ENCODE assay signal across 8 mouse cellular contexts in genomic region chr2:25273010-25273409, GRCm38 (mm10). TPM values are rescaled to one million over a fixed set of nuclear protein-coding genes. Genes with fewer than 3 reads are reported as not detected.
DNase-seq lines count a peak whose midpoint lies in the region; ATAC-seq and TF ChIP-seq lines count a peak whose summit lies in the region.

No protein-coding gene starts in this region.

- H3K27me3 ChIP-seq in heart, adult 2 months (ENCODE audit: control insufficient read depth, insufficient read depth, low read length), result no peaks in the 10 kb centered on the region
- no peaks in the 10 kb centered on the region for H3K27me3 ChIP-seq in CH12.LX (replicated peaks)
- H3K27me3 ChIP-seq in forebrain, embryonic 14.5 days (replicated peaks; ENCODE audit: control insufficient read depth, insufficient read depth, low read length), result no peaks in the 10 kb centered on the region
- H3K27me3 ChIP-seq in liver, embryonic 14.5 days (ENCODE audit: control insufficient read depth, insufficient read depth, low read length), result no peaks in the 10 kb centered on the region

- no peak for TF ChIP-seq EP300 in heart, adult 2 months (IDR thresholded peaks at IDR 0.05; ENCODE audit: insufficient read depth, low read depth, low read length)
- TF ChIP-seq EP300 in CH12.LX (IDR thresholded peaks at IDR 0.05; ENCODE audit: low read length), result no peak
- no peak for TF ChIP-seq EP300 in liver, embryonic 14.5 days (IDR thresholded peaks at IDR 0.05; ENCODE audit: low read depth)

- H3K4me2 ChIP-seq in CH12.LX (ENCODE audit: insufficient read depth, low read depth, poor library complexity, severe bottlenecking), result peak overlapping the region; percentile 39
- H3K4me2 ChIP-seq in forebrain, embryonic 14.5 days (ENCODE audit: low read length), result peak overlapping the region; percentile 97
- H3K4me2 ChIP-seq in liver, embryonic 14.5 days (ENCODE audit: low read depth), result peak overlapping the region; percentile 86

- dilution Hi-C loops in CH12.LX (cut with MboI; ENCODE audit: extremely low pct_ligation_motif_present, extremely low pct_unique_long_range_greater_than_20kb, low sequenced_read_pairs), result no loop called here

- peaks cover 5% of the 10 kb centered on the region for H3K4me1 ChIP-seq in heart, adult 2 months (ENCODE audit: control insufficient read depth, insufficient read depth, low read length)
- peaks cover 5 to 42% of the 10 kb centered on the region in 2 experiments; a peak in 3 of 4 replicates for H3K4me1 ChIP-seq in CH12.LX (ENCODE audit: control insufficient read depth in 1 of 2, insufficient read depth in 2 of 2)
- H3K4me1 ChIP-seq in forebrain, embryonic 14.5 days (ENCODE audit: control insufficient read depth, insufficient read depth, low read length), result peaks cover 19% of the 10 kb centered on the region
- peaks cover 5 to 12% of the 10 kb centered on the region in 2 experiments for H3K4me1 ChIP-seq in liver, embryonic 14.5 days (replicated peaks; ENCODE audit: control insufficient read depth in 2 of 2, insufficient read depth in 2 of 2, low read length in 1 of 2)

- peak overlapping the region; percentile 95 for H3K27ac ChIP-seq in heart, adult 2 months
- H3K27ac ChIP-seq in CH12.LX (ENCODE audit: insufficient read depth, low read depth), result no peak overlapping the region
- no peak overlapping the region for H3K27ac ChIP-seq in forebrain, embryonic 14.5 days (ENCODE audit: low read depth, low read length)
- H3K27ac ChIP-seq in liver, embryonic 14.5 days, result peak overlapping the region; percentile 36; the same call in 1 of the 2 replicates

- peak overlapping the region; percentile 76 for H3K9ac ChIP-seq in heart, adult 2 months (ENCODE audit: low read depth, low read length)
- H3K9ac ChIP-seq in CH12.LX (ENCODE audit: insufficient read depth, low read depth), result peak overlapping the region; percentile 68
- H3K9ac ChIP-seq in forebrain, embryonic 14.5 days (ENCODE audit: low read length), result peak overlapping the region; percentile 84
- peak overlapping the region; percentile 94 for H3K9ac ChIP-seq in liver, embryonic 14.5 days (replicated peaks)

- no peak for DNase-seq in heart, adult 2 months
- DNase-seq in heart, postnatal 10 days, result no peak
- no peak for DNase-seq in CH12.LX (ENCODE audit: extremely low read depth)
- DNase-seq in forebrain, embryonic 14.5 days (ENCODE audit: low spot score), result no peak
- no peak for DNase-seq in liver, embryonic 14.5 days (ENCODE audit: low read depth in 3 of 3, low spot score in 3 of 3)
- no peak for DNase-seq in left cerebral cortex, adult 9 months (ENCODE audit: low spot score in 2 of 2)
- no peak for DNase-seq in right cerebral cortex, postnatal 4 days

- H3K4me3 ChIP-seq in heart, adult 2 months, result peak overlapping the region; percentile 93
- peak overlapping the region; percentile 79 to 97 (median 91) for H3K4me3 ChIP-seq in CH12.LX (replicated peaks in 1 of 3; ENCODE audit: low read depth in 2 of 3, low read length in 2 of 3, poor library complexity in 1 of 3)
- H3K4me3 ChIP-seq in forebrain, embryonic 14.5 days (ENCODE audit: low read depth, low read length), result peak overlapping the region; percentile 88
- H3K4me3 ChIP-seq in liver, embryonic 14.5 days (ENCODE audit: insufficient read depth in 1 of 2, low read depth in 2 of 2, low read length in 2 of 2), result peak overlapping the region; percentile 79 to 88

- intact Hi-C loops in heart, adult 2 months (cut with DNase I), result loop anchor here (5.0 kb wide), 2 partner anchors 46 to 59 kb away; partner anchors contain the start of gene Man1b1
- intact Hi-C loops in heart, postnatal 10 days (cut with DNase I), result loop anchor here (5.0 kb wide), 1 partner anchor 59 kb away; the partner anchor contains the start of gene Man1b1

- 20% methylated on average over 16 of the region's 16 CpGs for WGBS in heart, adult 2 months
- whole genome bisulfite sequencing in forebrain, embryonic 14.5 days, result 43% methylated on average over 16 of the region's 16 CpGs
- WGBS in liver, embryonic 14.5 days (ENCODE audit: insufficient replicate concordance), result 34% methylated on average over 16 of the region's 16 CpGs

- no peak for ATAC-seq in forebrain, embryonic 14.5 days
- ATAC-seq in liver, embryonic 14.5 days (ENCODE audit: insufficient read depth), result no peak
- no peak for ATAC-seq in cerebellum, adult (ENCODE audit: insufficient number of reproducible peaks, low FRiP score, low TSS enrichment)

- TF ChIP-seq RAD21 in CH12.LX (IDR thresholded peaks at IDR 0.05; ENCODE audit: low read depth, low read length), result no peak

- H3K9me3 ChIP-seq in CH12.LX (replicated peaks; ENCODE audit: low read length), result no peaks in the 10 kb centered on the region
- no peaks in the 10 kb centered on the region for H3K9me3 ChIP-seq in forebrain, embryonic 14.5 days (replicated peaks; ENCODE audit: control insufficient read depth, low read length)
- H3K9me3 ChIP-seq in liver, embryonic 14.5 days (ENCODE audit: control insufficient read depth, low read length), result no peaks in the 10 kb centered on the region

- TF ChIP-seq POLR2A in heart, adult 2 months (IDR thresholded peaks at IDR 0.05; ENCODE audit: insufficient read depth, low read depth, low read length), result no peak
- TF ChIP-seq POLR2A in CH12.LX (IDR thresholded peaks at IDR 0.05; ENCODE audit: low read depth, low read length), result no peak

- in situ Hi-C loops in CH12.LX (cut with MboI; ENCODE audit: low pct_ligation_motif_present, low pct_unique_long_range_greater_than_20kb, low sequenced_read_pairs), result loop anchor here (10.0 kb wide), 1 partner anchor 62 kb away; the partner anchor contains the start of gene Man1b1

- H3K79me2 ChIP-seq in heart, adult 2 months (replicated peaks; ENCODE audit: control insufficient read depth, insufficient read depth, low read length), result 0 out of 2 replicates have a peak, but pooled peaks cover 2% of the 10 kb centered on the region
- H3K79me2 ChIP-seq in CH12.LX (replicated peaks; ENCODE audit: control insufficient read depth, extremely low read depth, insufficient read depth, poor library complexity, severe bottlenecking), result peaks cover 19% of the 10 kb centered on the region

- TF ChIP-seq CTCF in heart, adult 2 months (IDR thresholded peaks at IDR 0.05), result no peak
- TF ChIP-seq CTCF in CH12.LX (conservative IDR thresholded peaks at IDR 0.05 in 1 of 2, IDR thresholded peaks at IDR 0.05 in 1 of 2; ENCODE audit: low read depth in 2 of 2, low read length in 2 of 2), result no peak
- TF ChIP-seq CTCF in liver, embryonic 14.5 days (IDR thresholded peaks at IDR 0.05; ENCODE audit: low read depth), result no peak

- H3K36me3 ChIP-seq in heart, adult 2 months (ENCODE audit: control insufficient read depth, insufficient read depth, low read length), result no peaks in the 10 kb centered on the region; the same call in 1 of the 2 replicates
- H3K36me3 ChIP-seq in CH12.LX (replicated peaks in 1 of 2; ENCODE audit: control insufficient read depth in 1 of 2, insufficient read depth in 1 of 2, low read length in 1 of 2), result peaks cover 41 to 78% of the 10 kb centered on the region in 2 experiments
- peaks cover 76% of the 10 kb centered on the region for H3K36me3 ChIP-seq in forebrain, embryonic 14.5 days (ENCODE audit: control insufficient read depth, insufficient read depth, low read length)
- peaks cover 38% of the 10 kb centered on the region for H3K36me3 ChIP-seq in liver, embryonic 14.5 days (replicated peaks; ENCODE audit: control insufficient read depth, insufficient read depth, low read depth)

RNA-seq across cellular contexts. Expression of gene Anapc2, which starts 0.7 kb away (rescaled TPM):
- total RNA-seq in heart, adult 2 months (2021), result 10 to 100 TPM; 36.0 to 36.3 TPM
- polyA plus RNA-seq in heart, adult 2 months (2012; rRNA removed), result 57.2 and 68.2 TPM in 2 replicates
- 10 to 100 TPM; 48.6 to 54.0 TPM for total RNA-seq in heart, postnatal 10 days (2021)
- total RNA-seq in CH12.LX (2012; rRNA removed), result 13.6 and 14.5 TPM in 2 replicates
- total RNA-seq in CH12.LX (2014; rRNA removed), result 9.6 and 13.0 TPM in 2 replicates
- 48.7 and 55.2 TPM in 2 replicates for polyA plus RNA-seq in CH12.LX (2012; ENCODE audit: insufficient read length, low read depth)
- 105 and 123 TPM in 2 replicates for polyA plus RNA-seq in forebrain, embryonic 14.5 days (2014; fragmentation: Nextera tagmentation; extraction: Ambion mirVana)
- polyA plus RNA-seq in liver, embryonic 14.5 days (2012; rRNA removed), result 20.5 and 23.8 TPM in 2 replicates
- 30.2 TPM in 2 replicates for polyA plus RNA-seq in liver, embryonic 14.5 days (2014; fragmentation: Nextera tagmentation; extraction: Ambion mirVana)

RNA-seq across cellular contexts. Expression of gene Ssna1, which starts 0.8 kb away (rescaled TPM):
- total RNA-seq in heart, adult 2 months (2021), result 10 to 100 TPM; 39.7 to 41.5 TPM
- polyA plus RNA-seq in heart, adult 2 months (2012; rRNA removed), result 33.1 and 36.3 TPM in 2 replicates
- total RNA-seq in heart, postnatal 10 days (2021), result 10 to 100 TPM; 49.4 to 55.2 TPM
- total RNA-seq in CH12.LX (2012; rRNA removed), result 80.6 and 98.5 TPM in 2 replicates
- 72.9 and 82.0 TPM in 2 replicates for total RNA-seq in CH12.LX (2014; rRNA removed)
- polyA plus RNA-seq in CH12.LX (2012; ENCODE audit: insufficient read length, low read depth), result 51.4 and 74.9 TPM in 2 replicates
- 258 and 281 TPM in 2 replicates for polyA plus RNA-seq in forebrain, embryonic 14.5 days (2014; fragmentation: Nextera tagmentation; extraction: Ambion mirVana)
- polyA plus RNA-seq in liver, embryonic 14.5 days (2012; rRNA removed), result 65.8 and 76.0 TPM in 2 replicates
- polyA plus RNA-seq in liver, embryonic 14.5 days (2014; fragmentation: Nextera tagmentation; extraction: Ambion mirVana), result 145 and 155 TPM in 2 replicates

RNA-seq across cellular contexts. Expression of gene Tprn, which starts 10.6 kb away (rescaled TPM):
- total RNA-seq in heart, adult 2 months (2021), result 1 to 10 TPM; 5.9 to 6.7 TPM
- 7.5 and 9.9 TPM in 2 replicates for polyA plus RNA-seq in heart, adult 2 months (2012; rRNA removed)
- 1 to 10 TPM; 5.0 to 7.5 TPM for total RNA-seq in heart, postnatal 10 days (2021)
- total RNA-seq in CH12.LX (2012; rRNA removed) (13.1 and 14.3 TPM in 2 replicates), CH12.LX (2014; rRNA removed) (7.0 and 8.2 TPM in 2 replicates)
- polyA plus RNA-seq in CH12.LX (2012; ENCODE audit: insufficient read length, low read depth), result 17.0 and 19.3 TPM in 2 replicates
- polyA plus RNA-seq in forebrain, embryonic 14.5 days (2014; fragmentation: Nextera tagmentation; extraction: Ambion mirVana), result 6.6 and 9.9 TPM in 2 replicates
- polyA plus RNA-seq in liver, embryonic 14.5 days (2012; rRNA removed), result 1.6 and 2.6 TPM in 2 replicates
- 2.4 and 3.2 TPM in 2 replicates for polyA plus RNA-seq in liver, embryonic 14.5 days (2014; fragmentation: Nextera tagmentation; extraction: Ambion mirVana)

RNA-seq across cellular contexts. Expression of gene Tmem210, which starts 14.9 kb away (rescaled TPM):
- total RNA-seq in heart, adult 2 months (2021), result not detected
- 0.27 and 0.44 TPM in 2 replicates for polyA plus RNA-seq in heart, adult 2 months (2012; rRNA removed)
- not detected for total RNA-seq in heart, postnatal 10 days (2021)
- total RNA-seq in CH12.LX (2012; rRNA removed), result not detected in 2 replicates
- total RNA-seq in CH12.LX (2014; rRNA removed), result not detected in 2 replicates
- polyA plus RNA-seq in CH12.LX (2012; ENCODE audit: insufficient read length, low read depth), result not detected in 2 replicates
- not detected in 2 replicates for polyA plus RNA-seq in forebrain, embryonic 14.5 days (2014; fragmentation: Nextera tagmentation; extraction: Ambion mirVana)
- polyA plus RNA-seq in liver, embryonic 14.5 days (2012; rRNA removed), result not detected in 2 replicates
- polyA plus RNA-seq in liver, embryonic 14.5 days (2014; fragmentation: Nextera tagmentation; extraction: Ambion mirVana), result not detected in 2 replicates

RNA-seq across cellular contexts. Expression of gene Lrrc26, which starts 16.7 kb away (rescaled TPM):
- total RNA-seq in heart, adult 2 months (2021), result not detected
- polyA plus RNA-seq in heart, adult 2 months (2012; rRNA removed), result 2.9 TPM in 1 of 2 replicates, not detected in the other
- not detected for total RNA-seq in heart, postnatal 10 days (2021)
- total RNA-seq in CH12.LX (2012; rRNA removed), result not detected in 2 replicates
- total RNA-seq in CH12.LX (2014; rRNA removed), result not detected in 2 replicates
- polyA plus RNA-seq in CH12.LX (2012; ENCODE audit: insufficient read length, low read depth), result not detected in 2 replicates
- polyA plus RNA-seq in forebrain, embryonic 14.5 days (2014; fragmentation: Nextera tagmentation; extraction: Ambion mirVana), result 0.25 TPM in 1 of 2 replicates, not detected in the other
- not detected in 2 replicates for polyA plus RNA-seq in liver, embryonic 14.5 days (2012; rRNA removed)
- not detected in 2 replicates for polyA plus RNA-seq in liver, embryonic 14.5 days (2014; fragmentation: Nextera tagmentation; extraction: Ambion mirVana)

Comparison
In these comparisons a context has a peak if more than half of its experiments do, and no peak if none do; other contexts are left out.
1. H3K27ac ChIP-seq: peak in heart, adult 2 months (single experiment) and liver, embryonic 14.5 days (single experiment); none in CH12.LX (single experiment) and forebrain, embryonic 14.5 days (single experiment).
2. H3K4me2 ChIP-seq: peak in every context shown above with its lines; median percentile 97 in forebrain, embryonic 14.5 days; 86 in liver, embryonic 14.5 days; 39 in CH12.LX.
3. Peak in every context shown above with its lines, with median percentiles within 50 percentile points of each other: H3K4me3 ChIP-seq and H3K9ac ChIP-seq.